In the genomic region with DNA sequence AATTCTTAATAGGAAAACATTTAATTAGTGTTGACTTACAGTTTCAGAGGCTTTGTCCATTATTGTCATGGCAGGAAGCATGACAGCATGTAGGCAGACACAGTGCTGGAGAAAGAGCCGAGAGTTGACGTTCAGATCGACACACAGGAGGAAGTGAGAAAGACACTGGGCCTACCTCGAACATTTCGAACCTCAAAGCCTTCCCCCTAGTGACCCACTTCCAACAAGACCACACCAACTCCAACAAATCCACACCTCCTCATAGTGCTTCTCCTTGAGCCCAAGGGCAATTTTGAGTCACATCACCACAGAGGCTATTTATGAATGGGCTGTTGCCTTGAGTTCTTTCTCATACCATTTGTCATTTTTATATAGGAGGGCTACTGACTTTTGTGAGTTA, we compare ENCODE assay signal across 20 mouse cellular contexts. TPM values are rescaled to one million over a fixed set of nuclear protein-coding genes. Genes with fewer than 3 reads are reported as not detected.
"Had no signal": no experiment of that assay in that cellular context is flagged by ENCODE, and none has a peak within 500 bp of the region (broad histone marks: within the 10 kb centered on the region; RNA-seq: fewer than 3 reads in every experiment).

No protein-coding gene starts in this region.

- H3K36me3 ChIP-seq: midbrain, embryonic 10.5 days; midbrain, embryonic 12.5 days; neural tube, embryonic 13.5 days; neural tube, embryonic 15.5 days had no signal

- H3K27ac ChIP-seq: midbrain, embryonic 10.5 days; midbrain, embryonic 12.5 days; neural tube, embryonic 13.5 days; neural tube, embryonic 15.5 days had no signal

- DNase-seq: lung, adult 18-20 months; lung, embryonic 14.5 days; lung, postnatal 10 days; lung, postnatal 4 days; midbrain, embryonic 14.5 days; retina, postnatal 1 day; right cerebral cortex, adult 18-20 months; thymus, adult 18-20 months; thymus, postnatal 14 days; thymus, postnatal 4 days had no signal

- H3K9me3 ChIP-seq: midbrain, embryonic 10.5 days; midbrain, embryonic 12.5 days; neural tube, embryonic 13.5 days; neural tube, embryonic 15.5 days had no signal

- H3K4me2 ChIP-seq: lung, embryonic 14.5 days; midbrain, embryonic 12.5 days; neural tube, embryonic 13.5 days; neural tube, embryonic 15.5 days had no signal

- H3K4me1 ChIP-seq: midbrain, embryonic 10.5 days; midbrain, embryonic 12.5 days; neural tube, embryonic 13.5 days; neural tube, embryonic 15.5 days had no signal

- ATAC-seq: midbrain, embryonic 16.5 days had no signal

- H3K4me3 ChIP-seq: midbrain, embryonic 10.5 days; midbrain, embryonic 12.5 days; myocyte; neural tube, embryonic 13.5 days; neural tube, embryonic 15.5 days had no signal

- H3K27me3 ChIP-seq: midbrain, embryonic 12.5 days; neural tube, embryonic 13.5 days; neural tube, embryonic 15.5 days had no signal

- H3K9ac ChIP-seq: lung, embryonic 14.5 days; midbrain, embryonic 12.5 days; neural tube, embryonic 13.5 days; neural tube, embryonic 15.5 days had no signal

RNA-seq across cellular contexts. Expression of a gene that starts 22.5 kb away (rescaled TPM):
- total RNA-seq: megakaryocyte, adult 5-6 weeks; megakaryocyte-erythroid progenitor cell, adult 5-6 weeks had no signal
- polyA plus RNA-seq: liver, embryonic 16.5 days; midbrain, embryonic 10.5 days; midbrain, embryonic 14.5 days; neural tube, embryonic 11.5 days; neural tube, embryonic 13.5 days had no signal

RNA-seq across cellular contexts. Expression of a gene that starts 22.7 kb away (rescaled TPM):
- total RNA-seq: megakaryocyte-erythroid progenitor cell, adult 5-6 weeks had no signal
